Mouse (Mus musculus) heart, adult 2 months (tissue): ENCODE results near the gene Slc7a8.

ENCODE experiments used
- CTCF ChIP-seq: fragments of 200-600 bp; IDR thresholded peaks from 2 replicates; pipeline ENCODE4 v1.8.1; 2022; ENCODE audit warnings: antibody characterized with exemption, mild to moderate bottlenecking, moderate library complexity
- POLR2A ChIP-seq: fragments of 200-500 bp; IDR thresholded peaks from 2 replicates; pipeline ENCODE4 v1.6.1; 2011; ENCODE audit warnings: mild to moderate bottlenecking, low read depth, low read length, control low read depth; ENCODE audit not compliant: insufficient read depth

GRCm38 (mm10) chr14:54786489-54786888, 4.7 kb upstream of the Slc7a8 start:
- TF ChIP-seq CTCF (no peak), POLR2A (no peak)
